Mouse (Mus musculus) small intestine, adult 2 months (tissue): Measurements from ENCODE around the gene Slc12a5.

Source experiments
- CTCF ChIP-seq: fragments of 200-500 bp; IDR thresholded peaks from 2 replicates; pipeline ENCODE4 v1.5.1; 2012; ENCODE audit warnings: low read depth, mild to moderate bottlenecking, control low read depth, inconsistent platforms, low read length, moderate library complexity, mixed read lengths; ENCODE audit not compliant: insufficient replicate concordance, insufficient read length; ENCODE audit errors: extremely low read depth
- POLR2A ChIP-seq: fragments of 200-500 bp; IDR thresholded peaks from 2 replicates; pipeline ENCODE4 v1.6.1; 2012; ENCODE audit warnings: low read depth, mild to moderate bottlenecking, control low read depth, inconsistent platforms, low read length, moderate library complexity

- TF ChIP-seq CTCF (no peak), POLR2A (no peak)
Measured at GRCm38 (mm10) chr2:164948962-164949361, 11.6 kb upstream of the Slc12a5 start.
